Mouse (Mus musculus): Measurements from ENCODE around the gene Tmem82.

GRCm38 (mm10) chr4:141624983-141625773, 6.7 kb upstream of the Tmem82 start:
- TF ChIP-seq GATA1 (IDR thresholded peaks at IDR 0.05; ENCODE audit: borderline replicate concordance, low read length): no peak
- TF ChIP-seq FLI1 (IDR thresholded peaks at IDR 0.05; ENCODE audit: low read length): no peak
